Mouse (Mus musculus): ENCODE measurements at regions not wholly inside any gene's neighbourhood (a gene's known extent, or its start where the extent isn't known, plus 50 kb on each side); places are given as distances from the start of the nearest gene placed in this dataset.

- TF ChIP-seq CTCF (IDR thresholded peaks at IDR 0.05) (no peak), POLR2A (IDR thresholded peaks at IDR 0.05; ENCODE audit: insufficient read depth, low read depth, low read length) (no peak), EP300 (IDR thresholded peaks at IDR 0.05; ENCODE audit: insufficient read depth, low read depth, low read length) (no peak)
Measured at GRCm38 (mm10) chr11:84691410-84692148, 127.7 kb downstream of the Mrm1 start.

All from heart, adult 2 months (tissue).